Mouse (Mus musculus): ENCODE data around the gene Abi3. TPM values are rescaled to one million over a fixed set of nuclear protein-coding genes. Genes with fewer than 3 reads are reported as not detected.

Abi3 gene
- polyA plus RNA-seq, 1 experiment = 166 TPM

GRCm38 (mm10) chr11:95861397-95861796, 19.1 kb upstream of the Abi3 start:
- H3K27me3 ChIP-seq (ENCODE audit: control insufficient read depth, insufficient read depth, low read length) = no peaks in the 10 kb centered on the region
- DNase-seq (ENCODE audit: low read depth in 1 of 2, low spot score in 2 of 2) = no peak
- no peak overlapping the region for H3K4me3 ChIP-seq (ENCODE audit: extremely low read depth, insufficient read depth, insufficient read length)
- 88% methylated on average over 8 of the region's 8 CpGs for WGBS
- no peaks in the 10 kb centered on the region for H3K36me3 ChIP-seq (ENCODE audit: control insufficient read depth, insufficient read depth, low read length)
- TF ChIP-seq CTCF (IDR thresholded peaks at IDR 0.05; ENCODE audit: extremely low read depth, insufficient read depth, insufficient read length, insufficient replicate concordance) = no peak
- no peak for TF ChIP-seq POLR2A (IDR thresholded peaks at IDR 0.05; ENCODE audit: low read depth, low read length)
- H3K27ac ChIP-seq (ENCODE audit: insufficient read depth, low read length) = no peak overlapping the region
- H3K4me1 ChIP-seq (ENCODE audit: control insufficient read depth, insufficient read depth, insufficient read length) = no peaks in the 10 kb centered on the region; the same call in 1 of the 2 replicates

GRCm38 (mm10) chr11:95860071-95860490, 17.8 kb upstream of the Abi3 start:
- WGBS = 31% methylated on average over 3 of the region's 3 CpGs
- TF ChIP-seq CTCF (IDR thresholded peaks at IDR 0.05; ENCODE audit: extremely low read depth, insufficient read depth, insufficient read length, insufficient replicate concordance) (no peak), POLR2A (IDR thresholded peaks at IDR 0.05; ENCODE audit: low read depth, low read length) (no peak)
- Histone ChIP-seq H3K27ac (ENCODE audit: insufficient read depth, low read length) (peak overlapping the region; percentile 98; the same call in 1 of the 2 replicates), H3K4me3 (ENCODE audit: extremely low read depth, insufficient read depth, insufficient read length) (peak overlapping the region; percentile 76; the same call in 1 of the 2 replicates), H3K4me1 (ENCODE audit: control insufficient read depth, insufficient read depth, insufficient read length) (no peaks in the 10 kb centered on the region; the same call in 1 of the 2 replicates), H3K27me3 (ENCODE audit: control insufficient read depth, insufficient read depth, low read length) (no peaks in the 10 kb centered on the region), H3K36me3 (ENCODE audit: control insufficient read depth, insufficient read depth, low read length) (no peaks in the 10 kb centered on the region)
- no peak for DNase-seq (ENCODE audit: low read depth in 1 of 2, low spot score in 2 of 2)

GRCm38 (mm10) chr11:95859468-95859855, 17.2 kb upstream of the Abi3 start:
- H3K27ac ChIP-seq (ENCODE audit: insufficient read depth, low read length) = peak overlapping the region; percentile 98
- H3K4me3 ChIP-seq (ENCODE audit: extremely low read depth, insufficient read depth, insufficient read length) = peak overlapping the region; percentile 76
- under 1% methylated on average over 35 of the region's 35 CpGs for WGBS
- H3K4me1 ChIP-seq (ENCODE audit: control insufficient read depth, insufficient read depth, insufficient read length) = no peaks in the 10 kb centered on the region; the same call in 1 of the 2 replicates
- TF ChIP-seq CTCF (IDR thresholded peaks at IDR 0.05; ENCODE audit: extremely low read depth, insufficient read depth, insufficient read length, insufficient replicate concordance) (no peak), POLR2A (IDR thresholded peaks at IDR 0.05; ENCODE audit: low read depth, low read length) (no peak)
- no peaks in the 10 kb centered on the region for H3K27me3 ChIP-seq (ENCODE audit: control insufficient read depth, insufficient read depth, low read length)
- H3K36me3 ChIP-seq (ENCODE audit: control insufficient read depth, insufficient read depth, low read length) = no peaks in the 10 kb centered on the region
- DNase-seq (ENCODE audit: low read depth in 1 of 2, low spot score in 2 of 2) = peak in 1 of 2 experiments; percentile 51

GRCm38 (mm10) chr11:95858528-95859467, 16.5 kb upstream of the Abi3 start:
- H3K27ac ChIP-seq (ENCODE audit: insufficient read depth, low read length) = peak overlapping the region; percentile 98
- WGBS = under 1% methylated on average over 58 of the region's 58 CpGs
- TF ChIP-seq POLR2A (IDR thresholded peaks at IDR 0.05; ENCODE audit: low read depth, low read length) (peak; percentile 20; the same call in 1 of the 2 replicates), CTCF (IDR thresholded peaks at IDR 0.05; ENCODE audit: extremely low read depth, insufficient read depth, insufficient read length, insufficient replicate concordance) (no peak)
- no peaks in the 10 kb centered on the region for H3K36me3 ChIP-seq (ENCODE audit: control insufficient read depth, insufficient read depth, low read length)
- H3K27me3 ChIP-seq (ENCODE audit: control insufficient read depth, insufficient read depth, low read length) = no peaks in the 10 kb centered on the region
- H3K4me1 ChIP-seq (ENCODE audit: control insufficient read depth, insufficient read depth, insufficient read length) = no peaks in the 10 kb centered on the region; the same call in 1 of the 2 replicates
- H3K4me3 ChIP-seq (ENCODE audit: extremely low read depth, insufficient read depth, insufficient read length) = peak overlapping the region; percentile 76
- peak; percentile 97 for DNase-seq (ENCODE audit: low read depth in 1 of 2, low spot score in 2 of 2)

DNA sequence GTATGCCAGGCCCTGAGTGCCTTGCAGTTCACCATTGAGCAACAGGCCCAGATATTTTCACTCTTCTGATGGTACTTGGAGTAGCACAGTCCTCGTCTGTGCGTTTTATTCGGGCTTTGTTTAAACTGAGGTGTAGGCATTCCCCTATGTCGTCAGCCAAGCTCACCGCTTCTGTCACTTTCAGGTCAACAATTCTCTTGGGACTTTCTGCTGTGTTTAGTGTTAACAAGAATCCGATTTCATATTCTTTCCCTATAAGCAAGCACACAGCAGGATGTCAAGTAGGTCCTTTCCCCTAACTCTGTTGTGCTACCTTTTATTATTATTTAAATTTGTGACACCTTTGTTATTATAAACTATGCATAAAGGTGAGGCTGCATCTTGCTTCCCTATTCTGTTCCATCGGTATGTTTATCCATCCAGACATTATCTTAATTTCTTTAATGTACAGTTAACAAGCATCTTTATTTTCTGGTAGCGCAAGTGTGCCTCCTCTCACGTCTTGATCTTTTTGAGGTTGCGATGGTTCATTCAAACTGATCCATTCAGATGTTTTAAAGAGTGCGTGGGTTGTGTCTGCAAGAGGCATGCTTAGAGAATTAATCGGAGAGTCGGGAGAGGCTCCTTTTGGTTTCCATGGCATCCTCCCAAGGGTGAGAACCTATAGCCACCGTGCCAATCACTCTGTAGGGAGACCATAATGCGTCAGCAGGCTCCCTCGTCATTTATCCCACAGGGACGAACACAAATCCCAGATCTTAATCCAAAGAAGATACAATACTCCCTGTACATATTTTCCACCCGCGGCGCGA, 15.6 kb upstream of the Abi3 start:
- no peak for DNase-seq (ENCODE audit: low read depth in 1 of 2, low spot score in 2 of 2)
- WGBS = 29% methylated on average over 21 of the region's 21 CpGs
- H3K27ac ChIP-seq (ENCODE audit: insufficient read depth, low read length) = peak overlapping the region; percentile 79
- peak overlapping the region; percentile 73 for H3K4me3 ChIP-seq (ENCODE audit: extremely low read depth, insufficient read depth, insufficient read length)
- no peaks in the 10 kb centered on the region for H3K27me3 ChIP-seq (ENCODE audit: control insufficient read depth, insufficient read depth, low read length)
- no peaks in the 10 kb centered on the region for H3K36me3 ChIP-seq (ENCODE audit: control insufficient read depth, insufficient read depth, low read length)
- no peak for TF ChIP-seq CTCF (IDR thresholded peaks at IDR 0.05; ENCODE audit: extremely low read depth, insufficient read depth, insufficient read length, insufficient replicate concordance)
- no peak for TF ChIP-seq POLR2A (IDR thresholded peaks at IDR 0.05; ENCODE audit: low read depth, low read length)
- no peaks in the 10 kb centered on the region; the same call in 1 of the 2 replicates for H3K4me1 ChIP-seq (ENCODE audit: control insufficient read depth, insufficient read depth, insufficient read length)

- no peaks in the 10 kb centered on the region for H3K27me3 ChIP-seq (ENCODE audit: control insufficient read depth, insufficient read depth, low read length)
- TF ChIP-seq CTCF (IDR thresholded peaks at IDR 0.05; ENCODE audit: extremely low read depth, insufficient read depth, insufficient read length, insufficient replicate concordance) (no peak), POLR2A (IDR thresholded peaks at IDR 0.05; ENCODE audit: low read depth, low read length) (no peak)
- no peaks in the 10 kb centered on the region for H3K36me3 ChIP-seq (ENCODE audit: control insufficient read depth, insufficient read depth, low read length)
- WGBS = 90% methylated on average over 4 of the region's 4 CpGs
- H3K27ac ChIP-seq (ENCODE audit: insufficient read depth, low read length) = no peak overlapping the region
- H3K4me1 ChIP-seq (ENCODE audit: control insufficient read depth, insufficient read depth, insufficient read length) = no peaks in the 10 kb centered on the region; the same call in 1 of the 2 replicates
- DNase-seq (ENCODE audit: low read depth in 1 of 2, low spot score in 2 of 2) = no peak
- H3K4me3 ChIP-seq (ENCODE audit: extremely low read depth, insufficient read depth, insufficient read length) = no peak overlapping the region
Measured at GRCm38 (mm10) chr11:95857306-95857705, 15.0 kb upstream of the Abi3 start.
